In genomic region chr4:137629354-137629753, GRCm38 (mm10) we compare ENCODE assay signal across 22 mouse cellular contexts. TPM values are rescaled to one million over a fixed set of nuclear protein-coding genes. Genes with fewer than 3 reads are reported as not detected.
DNase-seq lines count a peak whose midpoint lies in the region; ATAC-seq and TF ChIP-seq lines count a peak whose summit lies in the region.
"Had no signal": no experiment of that assay in that cellular context is flagged by ENCODE, and none has a peak within 500 bp of the region (broad histone marks: within the 10 kb centered on the region; RNA-seq: fewer than 3 reads in every experiment).

No protein-coding gene starts in this region.

- H3K4me3 ChIP-seq in heart, embryonic 10.5 days, result no peak overlapping the region
- no peak overlapping the region for H3K4me3 ChIP-seq in midbrain, postnatal 0 days (ENCODE audit: low read depth, low read length)
- H3K4me3 ChIP-seq in layer of hippocampus, adult 2 months, result no peak overlapping the region
- H3K4me3 ChIP-seq: kidney, embryonic 15.5 days; midbrain, embryonic 15.5 days; neural tube, embryonic 12.5 days had no signal

- intact Hi-C loops in heart, postnatal 10 days (cut with DNase I), result no loop called here

- WGBS in heart, embryonic 10.5 days, result 92% methylated on average over 7 of the region's 7 CpGs
- 76% methylated on average over 7 of the region's 7 CpGs for WGBS in midbrain, postnatal 0 days

- no peaks in the 10 kb centered on the region for H3K9me3 ChIP-seq in heart, embryonic 10.5 days
- no peaks in the 10 kb centered on the region for H3K9me3 ChIP-seq in midbrain, postnatal 0 days (ENCODE audit: low read length)
- H3K9me3 ChIP-seq: kidney, embryonic 15.5 days; midbrain, embryonic 15.5 days; neural tube, embryonic 12.5 days had no signal

- ATAC-seq in midbrain, postnatal 0 days (ENCODE audit: low FRiP score), result no peak
- ATAC-seq: forebrain, postnatal 0 days; hindbrain, postnatal 0 days; midbrain, embryonic 15.5 days had no signal

- H3K27ac ChIP-seq in heart, embryonic 10.5 days, result no peak overlapping the region
- H3K27ac ChIP-seq in midbrain, postnatal 0 days (ENCODE audit: low read depth, low read length), result no peak overlapping the region
- no peak overlapping the region for H3K27ac ChIP-seq in layer of hippocampus, adult 2 months
- H3K27ac ChIP-seq: hindbrain, postnatal 0 days; kidney, embryonic 15.5 days; liver, embryonic 14.5 days; midbrain, embryonic 15.5 days; neural tube, embryonic 12.5 days had no signal

- TF ChIP-seq CTCF in midbrain, postnatal 0 days (IDR thresholded peaks at IDR 0.05), result no peak
- TF ChIP-seq CTCF in layer of hippocampus, adult 2 months (conservative IDR thresholded peaks at IDR 0.05), result no peak

- DNase-seq in heart, postnatal 10 days, result peak; percentile 11 to 22
- no peak for DNase-seq in heart, embryonic 10.5 days (ENCODE audit: low spot score)
- peak; percentile 21 for DNase-seq in right cerebral cortex, postnatal 4 days
- no peak for DNase-seq in right cerebral cortex, postnatal 14 days
- peak; percentile 50 for DNase-seq in adipocyte (ENCODE audit: low spot score)
- peak; percentile 13 for DNase-seq in ovary, postnatal 14 days (ENCODE audit: low spot score)
- no peak for DNase-seq in midbrain, postnatal 0 days (ENCODE audit: low spot score)
- no peak for DNase-seq in layer of hippocampus, adult 2 months (ENCODE audit: low spot score in 2 of 2)
- DNase-seq: cerebellum, adult 8-10 months; forebrain, postnatal 0 days; right cerebral cortex, adult 18-20 months; thymus, adult 18-20 months had no signal

- H3K36me3 ChIP-seq in heart, embryonic 10.5 days, result peaks cover 94% of the 10 kb centered on the region
- H3K36me3 ChIP-seq in midbrain, postnatal 0 days (ENCODE audit: insufficient read depth, low read length), result peaks cover 31% of the 10 kb centered on the region

- peaks cover 6% of the 10 kb centered on the region; the same call in 1 of the 2 replicates for H3K4me1 ChIP-seq in heart, embryonic 10.5 days
- H3K4me1 ChIP-seq in midbrain, postnatal 0 days (ENCODE audit: insufficient read depth, low read length), result no peaks in the 10 kb centered on the region
- H3K4me1 ChIP-seq: kidney, embryonic 15.5 days; midbrain, embryonic 15.5 days; neural tube, embryonic 12.5 days had no signal

- H3K27me3 ChIP-seq in heart, embryonic 10.5 days (ENCODE audit: insufficient read depth, poor library complexity, severe bottlenecking), result no peaks in the 10 kb centered on the region
- no peaks in the 10 kb centered on the region for H3K27me3 ChIP-seq in midbrain, postnatal 0 days (ENCODE audit: insufficient read depth, low read length)
- H3K27me3 ChIP-seq: kidney, embryonic 15.5 days; midbrain, embryonic 15.5 days; neural tube, embryonic 12.5 days had no signal

- no peak overlapping the region for H3K9ac ChIP-seq in midbrain, postnatal 0 days (replicated peaks; ENCODE audit: low read length, poor library complexity, severe bottlenecking)
- H3K9ac ChIP-seq: forebrain, postnatal 0 days; kidney, embryonic 15.5 days; liver, embryonic 14.5 days; midbrain, embryonic 15.5 days; neural tube, embryonic 12.5 days had no signal

- H3K4me2 ChIP-seq in midbrain, postnatal 0 days (ENCODE audit: low read depth, low read length, poor library complexity, severe bottlenecking), result no peak overlapping the region
- H3K4me2 ChIP-seq: kidney, embryonic 15.5 days; midbrain, embryonic 15.5 days; neural tube, embryonic 12.5 days had no signal

RNA-seq across cellular contexts. Expression of gene Rap1gap, which starts 35.2 kb away (rescaled TPM):
- 10 to 100 TPM; 10.3 to 12.6 TPM for total RNA-seq in heart, postnatal 10 days (2021)
- polyA plus RNA-seq in heart, embryonic 10.5 days (2016; fragmentation: Nextera tagmentation; extraction: Ambion mirVana), result 6.7 and 8.0 TPM in 2 replicates
- total RNA-seq in midbrain, postnatal 0 days (2014; rRNA removed), result 232 and 270 TPM in 2 replicates
- 115 and 123 TPM in 2 replicates for polyA plus RNA-seq in midbrain, postnatal 0 days (2015; fragmentation: Nextera tagmentation; extraction: Ambion mirVana)
- total RNA-seq in layer of hippocampus, adult 2 months (2021), result 100 to 1,000 TPM; 281 to 291 TPM

RNA-seq across cellular contexts. Expression of gene Usp48, which starts 35.8 kb away (rescaled TPM):
- 10 to 100 TPM; 37.9 to 45.7 TPM for total RNA-seq in heart, postnatal 10 days (2021)
- 47.7 and 56.9 TPM in 2 replicates for polyA plus RNA-seq in heart, embryonic 10.5 days (2016; fragmentation: Nextera tagmentation; extraction: Ambion mirVana)
- total RNA-seq in midbrain, postnatal 0 days (2014; rRNA removed), result 70.8 and 98.7 TPM in 2 replicates
- 37.0 and 40.9 TPM in 2 replicates for polyA plus RNA-seq in midbrain, postnatal 0 days (2015; fragmentation: Nextera tagmentation; extraction: Ambion mirVana)
- total RNA-seq in layer of hippocampus, adult 2 months (2021), result 100 to 1,000 TPM; 142 to 160 TPM

RNA-seq across cellular contexts. Expression of gene Ldlrad2, which starts 55.0 kb away (rescaled TPM):
- total RNA-seq in heart, postnatal 10 days (2021), result not detected
- 0.39 TPM in 1 of 2 replicates, not detected in the other for polyA plus RNA-seq in heart, embryonic 10.5 days (2016; fragmentation: Nextera tagmentation; extraction: Ambion mirVana)
- not detected in 2 replicates for total RNA-seq in midbrain, postnatal 0 days (2014; rRNA removed)
- 0.70 TPM in 1 of 2 replicates, not detected in the other for polyA plus RNA-seq in midbrain, postnatal 0 days (2015; fragmentation: Nextera tagmentation; extraction: Ambion mirVana)
- not detected for total RNA-seq in layer of hippocampus, adult 2 months (2021)
- total RNA-seq: forebrain, postnatal 0 days; hindbrain, postnatal 0 days; layer of hippocampus, postnatal 25 days had no signal
- polyA plus RNA-seq: brain, embryonic 14.5 days; forebrain, postnatal 0 days; gonadal fat pad, adult 2 months; heart, embryonic 16.5 days; kidney, embryonic 15.5 days; limb, embryonic 11.5 days; liver, embryonic 14.5 days; midbrain, embryonic 15.5 days; neural tube, embryonic 12.5 days had no signal

Comparison
In these comparisons a context has a peak if more than half of its experiments do, and no peak if none do; other contexts are left out.
1. DNase-seq: peak in heart, postnatal 10 days (2 of 2), right cerebral cortex, postnatal 4 days (single experiment), adipocyte (single experiment) and ovary, postnatal 14 days (single experiment); none in heart, embryonic 10.5 days (single experiment), right cerebral cortex, postnatal 14 days (single experiment), midbrain, postnatal 0 days (single experiment) and layer of hippocampus, adult 2 months (0 of 2).
2. RNA of gene Rap1gap, which starts 35.2 kb away (total RNA-seq): 281 to 291 TPM in layer of hippocampus, adult 2 months and 232 to 270 TPM in midbrain, postnatal 0 days; 10.3 to 12.6 TPM in heart, postnatal 10 days; every median in the first group is over 10 times any median in the second.